ENCODE assay signal across 19 mouse cellular contexts in genomic region chr7:81249854-81250279, GRCm38 (mm10). TPM values are rescaled to one million over a fixed set of nuclear protein-coding genes. Genes with fewer than 3 reads are reported as not detected.
DNase-seq lines count a peak whose midpoint lies in the region; ATAC-seq lines count a peak whose summit lies in the region.
"Had no signal": no experiment of that assay in that cellular context is flagged by ENCODE, and none has a peak within 500 bp of the region (broad histone marks: within the 10 kb centered on the region; RNA-seq: fewer than 3 reads in every experiment).

No protein-coding gene starts in this region.

- ATAC-seq in intestine, embryonic 16.5 days = peak; percentile 72
- ATAC-seq in liver, embryonic 15.5 days (ENCODE audit: insufficient read depth) = peak; percentile 54; the same call in 1 of the 2 replicates
- ATAC-seq: forebrain, embryonic 13.5 days had no signal

- H3K4me2 ChIP-seq in intestine, embryonic 16.5 days (ENCODE audit: low read depth, low read length) = peak overlapping the region; percentile 22; the same call in 1 of the 2 replicates
- H3K4me2 ChIP-seq in liver, embryonic 15.5 days = peak overlapping the region; percentile 2; the same call in 1 of the 2 replicates
- H3K4me2 ChIP-seq: forebrain, embryonic 13.5 days; limb, embryonic 13.5 days; midbrain, embryonic 12.5 days; neural tube, embryonic 12.5 days had no signal

- 41% methylated on average over 3 of the region's 3 CpGs for WGBS in intestine, embryonic 16.5 days
- 51% methylated on average over 3 of the region's 3 CpGs for WGBS in liver, embryonic 15.5 days (ENCODE audit: insufficient replicate concordance)

- H3K27ac ChIP-seq in intestine, embryonic 16.5 days (ENCODE audit: low read length) = peak overlapping the region; percentile 54
- H3K27ac ChIP-seq in liver, embryonic 15.5 days (replicated peaks) = peak overlapping the region; percentile 65
- H3K27ac ChIP-seq: forebrain, embryonic 13.5 days; heart, embryonic 10.5 days; hindbrain, embryonic 10.5 days; limb, embryonic 13.5 days; macrophage; midbrain, embryonic 12.5 days; neural tube, embryonic 12.5 days had no signal

- no peaks in the 10 kb centered on the region for H3K36me3 ChIP-seq in intestine, embryonic 16.5 days (ENCODE audit: control insufficient read depth, insufficient read depth, low read length)
- no peaks in the 10 kb centered on the region for H3K36me3 ChIP-seq in liver, embryonic 15.5 days (replicated peaks)
- H3K36me3 ChIP-seq: heart, embryonic 10.5 days; hindbrain, embryonic 10.5 days; limb, embryonic 13.5 days; midbrain, embryonic 12.5 days; neural tube, embryonic 12.5 days had no signal

- no peaks in the 10 kb centered on the region for H3K27me3 ChIP-seq in intestine, embryonic 16.5 days (replicated peaks; ENCODE audit: control insufficient read depth, insufficient read depth, low read length)
- no peaks in the 10 kb centered on the region for H3K27me3 ChIP-seq in liver, embryonic 15.5 days
- H3K27me3 ChIP-seq: forebrain, embryonic 13.5 days; limb, embryonic 13.5 days; midbrain, embryonic 12.5 days; neural tube, embryonic 12.5 days had no signal

- DNase-seq in kidney, adult 8-10 months = peak; percentile 61 to 82
- DNase-seq in kidney, postnatal 25 days = peak; percentile 46 to 66
- no peak for DNase-seq in cerebellum, postnatal 25 days
- no peak for DNase-seq in layer of hippocampus, adult 8-10 months (ENCODE audit: low spot score in 2 of 2)
- no peak for DNase-seq in gastrocnemius, adult 8-10 months (ENCODE audit: low spot score in 2 of 2)
- DNase-seq in embryo, embryonic 10 days (ENCODE audit: low spot score) = no peak
- DNase-seq: adrenal gland, adult 2 months; cerebellum, adult 2 months; layer of hippocampus, adult 9-11 months had no signal

- H3K4me3 ChIP-seq in intestine, embryonic 16.5 days (ENCODE audit: low read length) = no peak overlapping the region
- no peak overlapping the region for H3K4me3 ChIP-seq in liver, embryonic 15.5 days (replicated peaks)
- H3K4me3 ChIP-seq: erythroblast, embryonic 14.5 days; forebrain, embryonic 13.5 days; heart, embryonic 10.5 days; hindbrain, embryonic 10.5 days; limb, embryonic 13.5 days; midbrain, embryonic 12.5 days; neural tube, embryonic 12.5 days had no signal

- no peaks in the 10 kb centered on the region for H3K9me3 ChIP-seq in intestine, embryonic 16.5 days (ENCODE audit: control insufficient read depth, low read length)
- H3K9me3 ChIP-seq in liver, embryonic 15.5 days (replicated peaks) = no peaks in the 10 kb centered on the region
- H3K9me3 ChIP-seq: forebrain, embryonic 13.5 days; heart, embryonic 10.5 days; hindbrain, embryonic 10.5 days; limb, embryonic 13.5 days; midbrain, embryonic 12.5 days; neural tube, embryonic 12.5 days had no signal

- H3K4me1 ChIP-seq in intestine, embryonic 16.5 days (ENCODE audit: control insufficient read depth, insufficient read depth, low read length) = peaks cover 10% of the 10 kb centered on the region
- peaks cover 2% of the 10 kb centered on the region; the same call in 1 of the 2 replicates for H3K4me1 ChIP-seq in liver, embryonic 15.5 days (replicated peaks)
- H3K4me1 ChIP-seq: forebrain, embryonic 13.5 days; hindbrain, embryonic 10.5 days; limb, embryonic 13.5 days; midbrain, embryonic 12.5 days; neural tube, embryonic 12.5 days had no signal

- H3K9ac ChIP-seq in intestine, embryonic 16.5 days (ENCODE audit: low read depth, low read length) = no peak overlapping the region
- H3K9ac ChIP-seq in liver, embryonic 15.5 days = no peak overlapping the region
- H3K9ac ChIP-seq: forebrain, embryonic 13.5 days; limb, embryonic 13.5 days; midbrain, embryonic 12.5 days; neural tube, embryonic 12.5 days had no signal

RNA-seq across cellular contexts. Expression of gene Pde8a, which starts 36.5 kb away (rescaled TPM):
- 1.4 and 1.6 TPM in 2 replicates for polyA plus RNA-seq in intestine, embryonic 16.5 days (2015; fragmentation: Nextera tagmentation; extraction: Ambion mirVana)
- polyA plus RNA-seq in liver, embryonic 15.5 days (2015; fragmentation: Nextera tagmentation; extraction: Ambion mirVana) = 1.8 and 2.2 TPM in 2 replicates
- 10 to 100 TPM; 10.1 to 13.0 (median 11.6) TPM for total RNA-seq in layer of hippocampus, adult 8-10 months (2022)
- total RNA-seq in gastrocnemius, adult 8-10 months (2022) = 10 to 100 TPM in 2 of 4 experiments, 1 to 10 TPM in 2; 9.0 to 12.5 (median 9.9) TPM
- polyA plus RNA-seq: erythroblast, embryonic 14.5 days had no signal

Comparison
In these comparisons a context has a peak if more than half of its experiments do, and no peak if none do; other contexts are left out.
1. DNase-seq: peak in kidney, adult 8-10 months (2 of 2) and kidney, postnatal 25 days (2 of 2); none in cerebellum, postnatal 25 days (0 of 2), layer of hippocampus, adult 8-10 months (0 of 2), gastrocnemius, adult 8-10 months (0 of 2) and embryo, embryonic 10 days (single experiment).